ENCODE assay signal across 18 mouse cellular contexts in the genomic region with DNA sequence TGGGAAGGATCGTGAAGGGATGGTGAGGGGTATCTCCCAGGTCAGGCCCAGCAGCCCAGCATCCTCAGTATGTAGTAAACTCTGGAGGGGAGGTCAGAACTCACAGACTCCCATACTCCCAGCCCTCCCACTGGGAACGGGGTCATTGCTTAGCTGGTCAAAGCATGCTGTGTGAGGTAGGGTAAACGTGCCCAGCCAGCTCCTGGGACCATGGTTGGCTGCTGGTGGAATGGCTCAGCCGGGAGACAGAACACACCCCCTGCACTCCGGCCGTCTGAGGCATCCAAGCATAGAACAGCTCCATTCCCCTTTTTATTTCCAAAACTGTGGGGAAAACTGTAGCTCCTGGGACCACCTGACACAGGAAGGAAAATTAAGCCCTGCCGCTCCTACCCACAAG. TPM values are rescaled to one million over a fixed set of nuclear protein-coding genes. Genes with fewer than 3 reads are reported as not detected.
A peak's percentile ranks its signal among the peaks of the same experiment; 100 is the strongest.
DNase-seq lines count a peak whose midpoint lies in the region; ATAC-seq and TF ChIP-seq lines count a peak whose summit lies in the region.
"Had no signal": no experiment of that assay in that cellular context is flagged by ENCODE, and none has a peak within 500 bp of the region (broad histone marks: within the 10 kb centered on the region; RNA-seq: fewer than 3 reads in every experiment).

No protein-coding gene starts in this region.

- TF ChIP-seq POLR2A in small intestine, adult 2 months (IDR thresholded peaks at IDR 0.05; ENCODE audit: low read depth, low read length), result no peak

- H3K4me2 ChIP-seq in embryonic facial prominence, embryonic 14.5 days (ENCODE audit: low read depth, low read length), result 0 out of 2 replicates have a peak overlapping the region, but pooled peaks have one; percentile 66
- peak overlapping the region; percentile 77 for H3K4me2 ChIP-seq in intestine, postnatal 0 days (replicated peaks; ENCODE audit: low read depth)
- H3K4me2 ChIP-seq in kidney, embryonic 16.5 days (replicated peaks; ENCODE audit: low read depth, low read length), result peak overlapping the region; percentile 66
- H3K4me2 ChIP-seq: hindbrain, embryonic 12.5 days; liver, embryonic 11.5 days; lung, embryonic 14.5 days; midbrain, embryonic 15.5 days had no signal

- H3K9ac ChIP-seq in embryonic facial prominence, embryonic 14.5 days (ENCODE audit: low read depth, low read length), result no peak overlapping the region
- peak overlapping the region; percentile 40 for H3K9ac ChIP-seq in intestine, postnatal 0 days (ENCODE audit: low read depth, low read length)
- peak overlapping the region; percentile 55 for H3K9ac ChIP-seq in kidney, embryonic 16.5 days (replicated peaks; ENCODE audit: low read length)
- H3K9ac ChIP-seq: hindbrain, embryonic 12.5 days; lung, embryonic 14.5 days; midbrain, embryonic 15.5 days had no signal

- H3K27me3 ChIP-seq in embryonic facial prominence, embryonic 14.5 days (replicated peaks; ENCODE audit: control insufficient read depth, insufficient read depth, low read length), result peaks cover 68% of the 10 kb centered on the region
- H3K27me3 ChIP-seq in intestine, postnatal 0 days (replicated peaks; ENCODE audit: control insufficient read depth, insufficient read depth, low read length), result peaks cover 14% of the 10 kb centered on the region; the same call in 1 of the 2 replicates
- peaks cover 34% of the 10 kb centered on the region for H3K27me3 ChIP-seq in kidney, embryonic 16.5 days (ENCODE audit: insufficient read depth, low read length)
- no peaks in the 10 kb centered on the region for H3K27me3 ChIP-seq in small intestine, adult 2 months (ENCODE audit: control insufficient read depth, insufficient read depth, low read length)

- no peaks in the 10 kb centered on the region for H3K9me3 ChIP-seq in embryonic facial prominence, embryonic 14.5 days (ENCODE audit: control insufficient read depth, low read length)
- no peaks in the 10 kb centered on the region for H3K9me3 ChIP-seq in intestine, postnatal 0 days (ENCODE audit: control insufficient read depth)
- H3K9me3 ChIP-seq in kidney, embryonic 16.5 days (ENCODE audit: low read length), result no peaks in the 10 kb centered on the region
- H3K9me3 ChIP-seq: forebrain, embryonic 10.5 days; hindbrain, embryonic 12.5 days; midbrain, embryonic 15.5 days had no signal

- H3K36me3 ChIP-seq in embryonic facial prominence, embryonic 14.5 days (ENCODE audit: control insufficient read depth, insufficient read depth, low read length), result no peaks in the 10 kb centered on the region
- no peaks in the 10 kb centered on the region for H3K36me3 ChIP-seq in intestine, postnatal 0 days (ENCODE audit: control insufficient read depth, insufficient read depth)
- H3K36me3 ChIP-seq in kidney, embryonic 16.5 days (ENCODE audit: insufficient read depth, low read length), result no peaks in the 10 kb centered on the region
- peaks cover 5% of the 10 kb centered on the region for H3K36me3 ChIP-seq in small intestine, adult 2 months (ENCODE audit: control insufficient read depth, insufficient read depth, low read length)
- H3K36me3 ChIP-seq: forebrain, embryonic 10.5 days; hindbrain, embryonic 12.5 days; midbrain, embryonic 15.5 days had no signal

- no peak for DNase-seq in embryonic facial prominence, embryonic 14.5 days (ENCODE audit: low spot score)
- DNase-seq in left cerebral cortex, postnatal 4 days, result no peak
- no peak for DNase-seq in right cerebral cortex, postnatal 10 days (ENCODE audit: low spot score in 2 of 2)
- DNase-seq: adrenal gland, adult 2 months; cerebellum, postnatal 25 days; gastrocnemius, postnatal 36 days; lung, embryonic 14.5 days had no signal

- peaks cover 9% of the 10 kb centered on the region; the same call in 1 of the 2 replicates for H3K4me1 ChIP-seq in embryonic facial prominence, embryonic 14.5 days (ENCODE audit: control insufficient read depth, insufficient read depth, low read length)
- H3K4me1 ChIP-seq in intestine, postnatal 0 days (replicated peaks; ENCODE audit: control insufficient read depth, insufficient read depth, low read length), result peaks cover 7% of the 10 kb centered on the region; the same call in 1 of the 2 replicates
- H3K4me1 ChIP-seq in kidney, embryonic 16.5 days (ENCODE audit: insufficient read depth, low read length), result peaks cover 63% of the 10 kb centered on the region
- H3K4me1 ChIP-seq in small intestine, adult 2 months (ENCODE audit: control insufficient read depth, insufficient read depth, insufficient read length, low read length), result peaks cover 43% of the 10 kb centered on the region

- H3K27ac ChIP-seq in embryonic facial prominence, embryonic 14.5 days (replicated peaks; ENCODE audit: low read depth, low read length), result no peak overlapping the region
- H3K27ac ChIP-seq in intestine, postnatal 0 days (ENCODE audit: low read depth, low read length), result peak overlapping the region; percentile 94; the same call in 1 of the 2 replicates
- H3K27ac ChIP-seq in kidney, embryonic 16.5 days (ENCODE audit: low read length), result peak overlapping the region; percentile 94
- H3K27ac ChIP-seq in small intestine, adult 2 months (ENCODE audit: insufficient read depth, low read depth, low read length), result peak overlapping the region; percentile 97
- H3K27ac ChIP-seq: forebrain, embryonic 10.5 days; hindbrain, embryonic 12.5 days; macrophage; midbrain, embryonic 15.5 days had no signal

- no peak overlapping the region; the same call in 1 of the 2 replicates for H3K4me3 ChIP-seq in embryonic facial prominence, embryonic 14.5 days (ENCODE audit: low read depth, low read length)
- peak overlapping the region; percentile 58 for H3K4me3 ChIP-seq in intestine, postnatal 0 days (ENCODE audit: low read depth, low read length)
- H3K4me3 ChIP-seq in kidney, embryonic 16.5 days (ENCODE audit: low read length), result peak overlapping the region; percentile 55
- peak overlapping the region; percentile 89 for H3K4me3 ChIP-seq in small intestine, adult 2 months (ENCODE audit: low read depth, low read length)
- H3K4me3 ChIP-seq: forebrain, embryonic 10.5 days; hindbrain, embryonic 12.5 days; midbrain, embryonic 15.5 days had no signal

- no peak for ATAC-seq in embryonic facial prominence, embryonic 14.5 days (ENCODE audit: low read depth)
- ATAC-seq in intestine, postnatal 0 days, result no peak
- ATAC-seq in kidney, embryonic 16.5 days (ENCODE audit: low FRiP score, low TSS enrichment), result peak; percentile 69
- ATAC-seq in megakaryocyte-erythroid progenitor cell, adult 5-6 weeks (replicated peaks; ENCODE audit: low FRiP score, low TSS enrichment, poor library complexity, severe bottlenecking), result no peak
- ATAC-seq: midbrain, embryonic 15.5 days had no signal

- no peak for TF ChIP-seq CTCF in intestine, postnatal 0 days (IDR thresholded peaks at IDR 0.05; ENCODE audit: low read depth)
- TF ChIP-seq CTCF in small intestine, adult 2 months (IDR thresholded peaks at IDR 0.05; ENCODE audit: extremely low read depth, insufficient read length, insufficient replicate concordance, low read depth, low read length), result no peak

- intact Hi-C loops in left cerebral cortex, postnatal 4 days (cut with DNase I), result no loop called here

- 49% methylated on average over 7 of the region's 7 CpGs for WGBS in embryonic facial prominence, embryonic 14.5 days
- 30% methylated on average over 7 of the region's 7 CpGs for WGBS in intestine, postnatal 0 days
- 21% methylated on average over 7 of the region's 7 CpGs for WGBS in kidney, embryonic 16.5 days
- 26% methylated on average over 7 of the region's 7 CpGs for WGBS in small intestine, adult 2 months

RNA-seq across cellular contexts. Expression of gene Ovol1, which starts 2.3 kb away (rescaled TPM):
- 6.1 and 6.4 TPM in 2 replicates for polyA plus RNA-seq in embryonic facial prominence, embryonic 14.5 days (2014; fragmentation: Nextera tagmentation; extraction: Ambion mirVana)
- polyA plus RNA-seq in intestine, postnatal 0 days (2015; fragmentation: Nextera tagmentation; extraction: Ambion mirVana), result 19.2 and 24.1 TPM in 2 replicates
- 17.2 and 18.9 TPM in 2 replicates for polyA plus RNA-seq in kidney, embryonic 16.5 days (2015; fragmentation: Nextera tagmentation; extraction: Ambion mirVana)
- polyA plus RNA-seq in small intestine, adult 2 months (2012; rRNA removed), result 28.5 and 55.3 TPM in 2 replicates
- not detected in 2 replicates for total RNA-seq in megakaryocyte-erythroid progenitor cell, adult 5-6 weeks (2014; fragmentation: Nextera tagmentation)
- total RNA-seq in megakaryocyte-erythroid progenitor cell, adult 5-6 weeks (2017), result not detected in 2 replicates
- total RNA-seq in left cerebral cortex, postnatal 4 days (2021), result not detected
- total RNA-seq: adrenal gland, adult 2 months; gastrocnemius, postnatal 36 days; layer of hippocampus, postnatal 14 days; left cerebral cortex, postnatal 10 days had no signal
- polyA plus RNA-seq: adrenal gland, adult 2 months had no signal

RNA-seq across cellular contexts. Expression of gene Ap5b1, which starts 9.7 kb away (rescaled TPM):
- polyA plus RNA-seq in embryonic facial prominence, embryonic 14.5 days (2014; fragmentation: Nextera tagmentation; extraction: Ambion mirVana), result 3.3 and 3.8 TPM in 2 replicates
- 13.0 and 15.9 TPM in 2 replicates for polyA plus RNA-seq in intestine, postnatal 0 days (2015; fragmentation: Nextera tagmentation; extraction: Ambion mirVana)
- polyA plus RNA-seq in kidney, embryonic 16.5 days (2015; fragmentation: Nextera tagmentation; extraction: Ambion mirVana), result 10.9 and 11.5 TPM in 2 replicates
- polyA plus RNA-seq in small intestine, adult 2 months (2012; rRNA removed), result 20.2 and 37.1 TPM in 2 replicates
- 4.0 and 5.5 TPM in 2 replicates for total RNA-seq in megakaryocyte-erythroid progenitor cell, adult 5-6 weeks (2014; fragmentation: Nextera tagmentation)
- total RNA-seq in megakaryocyte-erythroid progenitor cell, adult 5-6 weeks (2017), result 1.4 and 4.3 TPM in 2 replicates
- total RNA-seq in left cerebral cortex, postnatal 4 days (2021), result 10 to 100 TPM; 11.6 to 12.2 TPM

RNA-seq across cellular contexts. Expression of gene Rnaseh2c, which starts 43.5 kb away (rescaled TPM):
- 94.8 and 110 TPM in 2 replicates for polyA plus RNA-seq in embryonic facial prominence, embryonic 14.5 days (2014; fragmentation: Nextera tagmentation; extraction: Ambion mirVana)
- polyA plus RNA-seq in intestine, postnatal 0 days (2015; fragmentation: Nextera tagmentation; extraction: Ambion mirVana), result 73.8 and 81.0 TPM in 2 replicates
- polyA plus RNA-seq in kidney, embryonic 16.5 days (2015; fragmentation: Nextera tagmentation; extraction: Ambion mirVana), result 133 and 146 TPM in 2 replicates
- 47.0 and 68.0 TPM in 2 replicates for polyA plus RNA-seq in small intestine, adult 2 months (2012; rRNA removed)
- 173 and 247 TPM in 2 replicates for total RNA-seq in megakaryocyte-erythroid progenitor cell, adult 5-6 weeks (2014; fragmentation: Nextera tagmentation)
- 72.8 and 97.8 TPM in 2 replicates for total RNA-seq in megakaryocyte-erythroid progenitor cell, adult 5-6 weeks (2017)
- total RNA-seq in left cerebral cortex, postnatal 4 days (2021), result 10 to 100 TPM; 47.3 to 49.7 TPM

RNA-seq across cellular contexts. Expression of gene Snx32, which starts 47.8 kb away (rescaled TPM):
- polyA plus RNA-seq in embryonic facial prominence, embryonic 14.5 days (2014; fragmentation: Nextera tagmentation; extraction: Ambion mirVana), result 10.7 and 13.2 TPM in 2 replicates
- 3.8 and 4.5 TPM in 2 replicates for polyA plus RNA-seq in intestine, postnatal 0 days (2015; fragmentation: Nextera tagmentation; extraction: Ambion mirVana)
- polyA plus RNA-seq in kidney, embryonic 16.5 days (2015; fragmentation: Nextera tagmentation; extraction: Ambion mirVana), result 9.9 and 10.6 TPM in 2 replicates
- polyA plus RNA-seq in small intestine, adult 2 months (2012; rRNA removed), result 1.7 and 3.2 TPM in 2 replicates
- total RNA-seq in megakaryocyte-erythroid progenitor cell, adult 5-6 weeks (2014; fragmentation: Nextera tagmentation), result 6.6 TPM in 2 replicates
- 0.61 and 4.6 TPM in 2 replicates for total RNA-seq in megakaryocyte-erythroid progenitor cell, adult 5-6 weeks (2017)
- 10 to 100 TPM; 64.8 to 67.7 TPM for total RNA-seq in left cerebral cortex, postnatal 4 days (2021)

RNA-seq across cellular contexts. Expression of gene Kat5, which starts 51.9 kb away (rescaled TPM):
- 24.7 and 32.5 TPM in 2 replicates for polyA plus RNA-seq in embryonic facial prominence, embryonic 14.5 days (2014; fragmentation: Nextera tagmentation; extraction: Ambion mirVana)
- polyA plus RNA-seq in intestine, postnatal 0 days (2015; fragmentation: Nextera tagmentation; extraction: Ambion mirVana), result 37.4 and 38.6 TPM in 2 replicates
- polyA plus RNA-seq in kidney, embryonic 16.5 days (2015; fragmentation: Nextera tagmentation; extraction: Ambion mirVana), result 56.1 and 57.4 TPM in 2 replicates
- 19.0 and 40.4 TPM in 2 replicates for polyA plus RNA-seq in small intestine, adult 2 months (2012; rRNA removed)
- total RNA-seq in megakaryocyte-erythroid progenitor cell, adult 5-6 weeks (2014; fragmentation: Nextera tagmentation), result 46.2 and 55.6 TPM in 2 replicates
- total RNA-seq in megakaryocyte-erythroid progenitor cell, adult 5-6 weeks (2017), result 60.7 and 86.1 TPM in 2 replicates
- total RNA-seq in left cerebral cortex, postnatal 4 days (2021), result 10 to 100 TPM; 84.6 to 98.4 TPM
